Mouse (Mus musculus): ENCODE results near the gene Susd5.
"Not testable (repeated sequence)": the region's sequence is repeated elsewhere in the genome, so short reads cannot be mapped to it uniquely, and the experiment has no call there.

DNA sequence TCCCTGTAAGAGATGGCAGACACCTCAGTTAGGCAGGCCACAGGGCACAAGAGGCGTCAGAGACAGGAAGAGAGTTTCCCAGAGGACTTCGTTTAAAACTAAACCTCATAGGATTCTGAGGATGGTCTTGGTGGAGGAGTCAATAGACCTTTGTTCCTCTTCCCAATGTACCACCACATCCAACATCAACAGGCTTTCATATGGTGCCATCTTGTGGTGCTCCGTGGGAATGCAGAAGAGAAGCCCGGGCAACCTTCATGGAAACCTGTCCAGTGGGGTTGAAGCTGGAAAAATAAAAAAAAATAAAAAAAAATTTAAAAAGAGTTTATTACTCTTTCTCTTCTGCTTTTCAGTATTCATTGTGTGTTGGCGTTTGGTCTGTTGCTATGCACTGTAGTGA, 59.7 kb downstream of the Susd5 start:
- TF ChIP-seq CTCF (IDR thresholded peaks at IDR 0.05; ENCODE audit: low read depth) = peak; percentile 82
- TF ChIP-seq EP300 (optimal IDR thresholded peaks at IDR 0.05) = not testable (repeated sequence)

Data from stomach, postnatal 0 days (tissue).